Mouse (Mus musculus) brain, embryonic 14.5 days (tissue): Measurements from ENCODE around the gene Cep112. TPM values are rescaled to one million over a fixed set of nuclear protein-coding genes. Genes with fewer than 3 reads are reported as not detected.

ENCODE experiments used
- DNase-seq: peaks from one replicate; pipeline ENCODE4 v3.0.0-alpha.2; 2011; ENCODE audit warnings: low read depth
- CTCF ChIP-seq: fragments of 200-500 bp; IDR thresholded peaks from 2 replicates; pipeline ENCODE4 v1.5.1; 2012; ENCODE audit warnings: inconsistent platforms, mild to moderate bottlenecking, moderate library complexity, borderline replicate concordance; ENCODE audit not compliant: insufficient read depth, insufficient read length; ENCODE audit errors: extremely low read depth
- POLR2A ChIP-seq: fragments of 200-500 bp; IDR thresholded peaks from 2 replicates; pipeline ENCODE4 v1.6.1; 2012; ENCODE audit warnings: mild to moderate bottlenecking, inconsistent platforms, borderline replicate concordance; ENCODE audit not compliant: poor library complexity, insufficient read depth, insufficient read length, severe bottlenecking; ENCODE audit errors: extremely low read depth
- polyA plus RNA-seq: library from polyadenylated mRNA; depleted of rRNA; stranded (reverse); fragments of >200 nt; gene quantifications from 2 replicates; pipeline ENCODE4 v1.2.3, GENCODE M21; 2012; rRNA removed

Gene Cep112
- polyA plus RNA-seq = 10.7 and 13.3 TPM in 2 replicates

- DNase-seq = peak; percentile 100
- peak; percentile 30; the same call in 1 of the 2 replicates for TF ChIP-seq POLR2A
- no peak for TF ChIP-seq CTCF
These were observed at the start of gene Cep112 for GRCm38 (mm10) chr11:108424889-108425591. Gene Cep112 (plus strand): TSS chr11:108425192.

- no peak for DNase-seq
- TF ChIP-seq POLR2A (no peak), CTCF (no peak)
These were observed 48.2 kb upstream of the Cep112 start for GRCm38 (mm10) chr11:108376815-108377214.

GRCm38 (mm10) chr11:108377680-108378362 lies 47.2 kb upstream of the Cep112 start:
- TF ChIP-seq POLR2A (no peak), CTCF (peak; percentile 97)
- peak; percentile 94 for DNase-seq

GRCm38 (mm10) chr11:108378363-108378751 lies 46.6 kb upstream of the Cep112 start:
- TF ChIP-seq CTCF (no peak), POLR2A (no peak)
- DNase-seq = no peak

GRCm38 (mm10) chr11:108382664-108383063 lies 42.3 kb upstream of the Cep112 start:
- no peak for DNase-seq
- TF ChIP-seq CTCF (no peak), POLR2A (no peak)

GRCm38 (mm10) chr11:108384920-108385665 lies 39.9 kb upstream of the Cep112 start:
- TF ChIP-seq CTCF (no peak), POLR2A (no peak)
- peak; percentile 58 for DNase-seq

- TF ChIP-seq POLR2A (no peak), CTCF (no peak)
- no peak for DNase-seq
These were observed 39.3 kb upstream of the Cep112 start for GRCm38 (mm10) chr11:108385666-108386024.

GRCm38 (mm10) chr11:108395061-108395460 lies 29.9 kb upstream of the Cep112 start:
- DNase-seq = no peak
- TF ChIP-seq CTCF (no peak), POLR2A (no peak)

GRCm38 (mm10) chr11:108396076-108396829 lies 28.7 kb upstream of the Cep112 start:
- DNase-seq = no peak
- TF ChIP-seq POLR2A (no peak), CTCF (no peak)

- DNase-seq = peak; percentile 75
- TF ChIP-seq POLR2A (no peak), CTCF (no peak)
These were observed 14.9 kb upstream of the Cep112 start for GRCm38 (mm10) chr11:108409876-108410644.

- no peak for DNase-seq
- no peak for TF ChIP-seq CTCF
- no peak for TF ChIP-seq POLR2A
These were observed 8.6 kb upstream of the Cep112 start for GRCm38 (mm10) chr11:108416360-108416759.
